Mouse (Mus musculus) left cerebral cortex, adult 2 months (tissue): ENCODE measurements around the gene Als2cl. TPM values are rescaled to one million over a fixed set of nuclear protein-coding genes. Genes with fewer than 3 reads are reported as not detected.

ENCODE experiments used
- DNase-seq, 2 experiments: peaks; one replicate each; pipeline ENCODE4 v3.0.0; 2021 to 2022; ENCODE audit warnings: low spot score in 2 of 2, mixed read lengths in 1 of 2; ENCODE audit errors: extremely low spot score in 1 of 2
- H3K27ac ChIP-seq: fragments of 200-600 bp; 2 replicates; pipeline ENCODE4 v1.8.1; 2022
- H3K4me3 ChIP-seq: fragments of 200-600 bp; 2 replicates; pipeline ENCODE4 v1.8.1; 2022
- CTCF ChIP-seq: fragments of 200-600 bp; IDR thresholded peaks from 2 replicates; pipeline ENCODE4 v1.8.1; 2022; ENCODE audit warnings: antibody characterized with exemption, mild to moderate bottlenecking, moderate library complexity
- intact Hi-C: fragments of 180-260 bp; cut with DNase I; formaldehyde crosslinking; loops from one replicate; pipeline ENCODE4 v1.15.1; 2025
- total RNA-seq, 2 experiments: library from RNA; stranded (reverse); gene quantifications; 2 replicates each; pipeline ENCODE4 v1.2.3; 2021

Gene Als2cl
- total RNA-seq, 2 experiments from 2014 or later = 8.4 to 10.8 TPM

DNA sequence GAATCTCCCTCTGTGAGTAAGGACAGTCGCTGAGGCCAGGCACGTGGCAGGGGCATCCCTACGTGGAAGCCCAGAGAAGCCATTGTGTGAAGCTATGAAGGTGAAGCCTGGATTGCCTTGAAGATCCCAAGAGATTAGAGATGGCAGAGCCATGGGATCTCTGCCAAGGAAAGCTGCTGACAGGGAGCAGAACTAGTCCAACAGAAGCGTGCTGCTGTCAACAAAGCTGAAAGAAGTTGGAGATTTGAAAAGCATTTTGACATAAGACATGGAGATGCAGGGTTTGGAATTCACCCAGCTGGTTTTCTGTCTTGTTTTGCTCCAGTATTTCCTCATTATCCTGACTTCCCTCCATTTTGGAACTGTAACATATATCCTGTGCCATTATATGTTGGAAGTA lies 22.6 kb downstream of the Als2cl start:
- H3K4me3 ChIP-seq = no peak overlapping the region
- no peak overlapping the region for H3K27ac ChIP-seq
- TF ChIP-seq CTCF = no peak
- no peak for DNase-seq
- intact Hi-C loops = no loop called here

GRCm38 (mm10) chr9:110907201-110907837 lies 27.6 kb downstream of the Als2cl start:
- DNase-seq = no peak
- intact Hi-C loops = no loop called here
- Histone ChIP-seq H3K27ac (no peak overlapping the region), H3K4me3 (no peak overlapping the region)
- TF ChIP-seq CTCF = no peak

DNA sequence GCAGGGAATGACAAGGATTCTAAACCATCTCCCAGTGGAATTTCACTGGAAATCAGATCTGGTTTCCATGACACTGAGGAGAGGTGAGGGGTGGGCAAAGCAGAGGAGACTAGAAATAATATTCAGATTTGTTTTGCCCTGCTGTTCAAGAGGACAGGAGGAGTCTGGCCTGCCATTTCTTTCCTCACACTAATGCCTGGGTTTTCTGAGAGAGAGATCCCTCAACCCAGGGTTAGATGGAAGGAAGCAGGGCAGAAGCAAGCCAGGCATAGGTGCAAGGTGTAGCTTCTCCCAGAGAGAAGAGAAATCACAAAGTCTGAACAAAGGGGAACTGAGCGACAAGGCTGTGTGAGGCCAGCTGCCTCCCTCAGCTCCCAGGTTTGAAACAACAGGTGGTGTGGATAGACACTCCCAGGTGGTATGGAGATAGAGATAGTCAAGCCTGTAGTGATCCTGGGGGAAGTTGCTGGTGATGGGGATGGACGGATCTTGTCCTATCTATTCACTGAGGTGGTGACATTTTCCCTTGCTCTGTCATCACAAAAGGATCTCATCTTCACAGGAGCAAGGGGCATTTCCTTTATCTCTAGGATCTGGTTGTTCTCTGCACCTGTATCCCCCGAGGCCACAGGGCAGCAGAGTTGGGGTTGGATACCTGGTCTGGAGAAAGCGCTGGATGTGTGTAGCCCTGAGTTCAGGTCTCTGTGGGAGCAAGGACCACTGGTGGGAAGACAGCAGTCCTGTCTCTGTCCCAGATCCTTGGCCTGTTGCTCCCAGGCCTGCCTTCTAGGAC lies 28.4 kb downstream of the Als2cl start:
- intact Hi-C loops = no loop called here
- no peak overlapping the region for H3K27ac ChIP-seq
- no peak for DNase-seq
- no peak for TF ChIP-seq CTCF
- no peak overlapping the region for H3K4me3 ChIP-seq

DNA sequence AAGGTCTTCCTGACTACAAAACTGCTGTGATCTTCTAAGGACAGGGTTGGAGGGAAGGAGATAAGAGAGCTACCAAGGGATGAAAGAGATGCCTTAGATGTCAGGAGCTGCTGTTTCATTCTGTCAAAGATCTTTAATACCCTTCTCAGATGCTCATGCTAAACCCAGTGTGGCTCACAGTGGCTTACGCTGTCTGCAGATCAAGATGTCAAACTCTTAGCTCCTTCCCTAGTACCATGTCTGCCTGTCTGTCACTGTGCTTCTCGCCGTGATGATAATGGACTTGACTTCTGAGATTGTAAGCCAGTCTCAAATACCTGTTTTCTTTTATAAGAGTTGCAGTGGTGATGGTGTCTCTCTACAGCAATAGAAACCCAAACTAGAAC lies 29.0 kb downstream of the Als2cl start:
- DNase-seq = no peak
- TF ChIP-seq CTCF = no peak
- H3K4me3 ChIP-seq = no peak overlapping the region
- no peak overlapping the region for H3K27ac ChIP-seq
- intact Hi-C loops = no loop called here

DNA sequence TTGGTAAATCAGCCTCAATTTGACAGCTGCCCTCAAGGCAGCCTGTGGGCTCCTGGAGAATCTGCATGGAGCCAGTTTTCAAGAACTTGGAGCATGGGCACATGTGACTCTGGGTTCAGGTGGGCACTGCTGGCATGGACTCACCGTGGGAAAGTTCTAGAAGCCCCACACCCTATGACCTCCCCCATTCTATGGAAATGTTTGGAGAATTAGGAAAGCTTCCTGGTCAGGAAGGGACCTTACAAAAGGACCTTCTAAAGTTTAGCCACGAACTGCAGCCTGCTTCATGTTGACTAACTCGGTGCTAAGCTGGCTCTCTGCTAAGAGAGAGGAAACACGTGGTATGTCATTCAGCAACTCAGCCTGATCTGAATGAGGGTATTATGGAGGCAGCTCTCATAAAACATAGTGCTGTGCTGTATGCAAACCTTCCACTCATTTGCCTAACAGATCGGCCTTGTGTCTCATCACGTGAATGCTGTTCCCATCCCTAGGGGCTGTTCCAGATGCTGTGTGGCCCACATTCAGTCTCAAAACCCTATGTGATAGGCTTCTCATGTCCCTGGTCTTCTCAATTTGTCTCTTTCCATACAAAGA lies 29.8 kb downstream of the Als2cl start:
- Histone ChIP-seq H3K4me3 (no peak overlapping the region), H3K27ac (no peak overlapping the region)
- no peak for TF ChIP-seq CTCF
- intact Hi-C loops = no loop called here
- no peak for DNase-seq

GRCm38 (mm10) chr9:110914631-110915236 lies 35.1 kb downstream of the Als2cl start:
- intact Hi-C loops = no loop called here
- H3K4me3 ChIP-seq = no peak overlapping the region
- no peak overlapping the region for H3K27ac ChIP-seq
- no peak for TF ChIP-seq CTCF
- DNase-seq = no peak

- Histone ChIP-seq H3K4me3 (no peak overlapping the region), H3K27ac (no peak overlapping the region)
- no peak for TF ChIP-seq CTCF
- DNase-seq = no peak
- intact Hi-C loops = no loop called here
Observed at GRCm38 (mm10) chr9:110915466-110915865, 35.8 kb downstream of the Als2cl start.

GRCm38 (mm10) chr9:110916786-110917185 lies 37.1 kb downstream of the Als2cl start, which contains the start of gene Fam240a:
Gene Fam240a, minus strand, starts transcription at chr9:110916861.
- no peak for DNase-seq
- no peak within 1 kb of the TSS for H3K4me3 ChIP-seq
- intact Hi-C loops = no loop called here
- no peak for TF ChIP-seq CTCF
- H3K27ac ChIP-seq = no peak within 1 kb of the TSS

DNA sequence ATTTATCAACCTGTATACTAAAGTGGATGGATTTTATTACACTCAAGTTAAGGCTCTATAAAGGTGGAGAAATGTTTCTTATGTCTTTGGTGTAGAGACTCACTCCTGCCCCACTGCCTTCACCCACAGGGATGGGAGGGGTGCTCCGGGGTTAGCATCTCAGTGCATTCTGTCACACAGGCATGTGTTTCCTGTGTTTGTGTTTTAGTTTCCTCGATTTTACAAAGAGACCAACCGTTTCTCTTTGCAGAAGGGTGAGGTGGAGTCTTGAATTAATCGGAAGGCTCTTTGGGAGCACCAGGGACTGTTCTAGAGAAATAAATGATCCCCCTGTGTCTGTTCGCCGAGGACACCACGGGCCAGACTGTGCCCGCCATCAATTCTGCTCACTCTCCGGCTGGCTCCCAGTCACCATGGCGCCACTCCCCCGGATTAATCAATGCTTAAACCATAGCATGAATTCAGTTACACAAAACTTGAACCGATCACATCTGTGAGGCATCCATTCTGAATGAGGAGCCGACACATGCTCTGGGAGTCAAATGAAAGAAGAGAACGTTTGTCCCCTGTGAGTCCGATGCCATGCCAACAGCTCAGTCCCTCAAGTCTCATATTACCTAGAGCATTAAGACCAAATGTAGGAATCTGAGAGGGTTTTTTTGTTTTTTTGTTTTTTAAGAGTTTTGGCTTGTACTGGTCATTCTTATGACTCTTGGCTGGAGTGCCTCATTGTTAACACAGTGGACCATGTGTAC lies 41.2 kb downstream of the Als2cl start:
- no peak overlapping the region for H3K4me3 ChIP-seq
- TF ChIP-seq CTCF = no peak
- no peak for DNase-seq
- intact Hi-C loops = no loop called here
- no peak overlapping the region for H3K27ac ChIP-seq

DNA sequence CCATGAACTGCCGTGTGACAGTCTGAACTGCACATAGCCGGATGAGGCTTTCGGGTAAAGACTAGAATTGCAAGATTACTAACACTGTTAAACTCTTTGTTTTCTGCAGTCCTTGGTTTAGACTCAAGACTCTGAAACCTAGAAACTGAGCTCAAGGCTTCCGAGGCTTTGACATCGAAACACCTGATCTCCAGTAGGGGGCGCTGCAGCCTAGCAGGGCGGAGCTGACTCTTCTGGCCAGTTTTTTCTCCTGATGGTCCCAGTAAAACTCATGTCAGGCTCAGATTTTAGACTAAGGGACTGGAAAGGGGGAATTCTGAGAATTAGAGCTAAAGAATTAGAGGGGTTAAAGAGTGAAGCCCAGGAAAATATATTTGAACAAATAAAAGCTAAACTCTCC lies 43.1 kb downstream of the Als2cl start:
- DNase-seq = peak; percentile 64 to 68
- Histone ChIP-seq H3K27ac (no peak overlapping the region), H3K4me3 (no peak overlapping the region)
- intact Hi-C loops = loop anchor here (1.0 to 2.0 kb wide), 2 partner anchors 32 to 150 kb away; no protein-coding TSS in a partner anchor
- TF ChIP-seq CTCF = peak; percentile 97

DNA sequence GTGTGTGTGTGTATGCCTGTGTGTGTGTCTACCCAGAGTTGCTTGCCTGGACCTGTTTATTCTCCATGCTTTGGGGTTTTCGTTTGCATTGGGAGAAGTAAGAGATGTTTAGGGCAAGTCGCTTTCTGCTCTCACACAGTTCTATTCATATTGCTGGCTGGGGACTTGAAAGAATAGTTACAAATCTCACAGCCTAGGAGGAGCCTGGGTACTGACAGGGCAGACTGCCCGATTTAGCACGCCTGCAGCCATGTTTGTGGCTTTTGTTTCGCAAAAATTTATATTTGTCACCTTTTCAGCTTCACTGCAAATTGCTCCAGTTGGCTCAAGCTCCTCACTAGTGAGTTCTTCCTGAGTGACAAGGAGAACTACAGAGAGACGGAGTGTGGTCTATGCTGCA lies 51.9 kb downstream of the Als2cl start:
- Histone ChIP-seq H3K4me3 (no peak overlapping the region), H3K27ac (no peak overlapping the region)
- no peak for DNase-seq
- intact Hi-C loops = no loop called here
- no peak for TF ChIP-seq CTCF
